Mouse (Mus musculus) gastrocnemius, postnatal 4 days (tissue): ENCODE measurements at regions not wholly inside any gene's neighbourhood (a gene's known extent, or its start where the extent isn't known, plus 50 kb on each side); places are given as distances from the start of the nearest gene placed in this dataset.
"Not testable (repeated sequence)": the region's sequence is repeated elsewhere in the genome, so short reads cannot be mapped to it uniquely, and the experiment has no call there.

Source experiments
- DNase-seq, 2 experiments: peaks; one replicate each; pipeline ENCODE4 v3.0.0; 2021 to 2022; ENCODE audit warnings: low spot score in 2 of 2, mixed read lengths in 2 of 2

DNA sequence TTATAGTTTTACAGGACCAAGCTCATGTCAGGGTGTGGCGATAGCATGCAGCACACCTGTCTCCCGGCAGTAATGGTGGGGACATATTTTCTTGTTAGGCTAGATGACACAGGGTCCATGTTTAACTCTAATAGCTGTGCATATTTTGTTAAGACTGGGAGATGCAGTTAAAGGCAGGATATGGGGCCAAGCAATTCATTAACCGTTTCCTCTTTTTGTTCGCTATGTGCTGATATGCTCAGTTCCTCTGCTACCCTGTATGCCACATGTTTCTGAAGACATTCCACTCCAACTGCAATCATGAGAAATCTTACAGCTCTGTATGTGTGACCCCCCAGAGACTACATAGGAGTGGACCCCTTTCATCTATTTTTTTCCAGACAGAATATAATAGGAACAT lies 104.0 kb upstream of the Stt3b start:
- DNase-seq, result no peak

DNA sequence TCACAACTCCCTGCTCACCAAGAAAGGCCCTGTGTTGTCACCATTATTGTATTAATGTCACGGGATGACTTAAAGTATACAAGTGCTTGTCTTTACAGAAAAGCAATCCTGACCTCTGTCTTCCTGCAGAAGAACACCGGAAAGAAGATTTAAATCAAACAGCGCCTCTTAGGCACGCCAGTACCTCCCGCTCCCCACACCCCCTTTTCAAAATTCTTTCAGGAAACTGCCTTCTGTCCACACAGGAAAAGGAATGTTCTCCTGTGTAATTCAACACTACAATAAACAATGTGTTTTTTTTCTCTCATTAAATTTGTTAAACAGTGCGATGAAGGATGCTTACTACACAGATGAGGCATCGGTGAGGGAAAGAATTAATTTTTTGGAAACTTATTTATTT lies 112.6 kb upstream of the Stt3b start:
- DNase-seq, result no peak

DNA sequence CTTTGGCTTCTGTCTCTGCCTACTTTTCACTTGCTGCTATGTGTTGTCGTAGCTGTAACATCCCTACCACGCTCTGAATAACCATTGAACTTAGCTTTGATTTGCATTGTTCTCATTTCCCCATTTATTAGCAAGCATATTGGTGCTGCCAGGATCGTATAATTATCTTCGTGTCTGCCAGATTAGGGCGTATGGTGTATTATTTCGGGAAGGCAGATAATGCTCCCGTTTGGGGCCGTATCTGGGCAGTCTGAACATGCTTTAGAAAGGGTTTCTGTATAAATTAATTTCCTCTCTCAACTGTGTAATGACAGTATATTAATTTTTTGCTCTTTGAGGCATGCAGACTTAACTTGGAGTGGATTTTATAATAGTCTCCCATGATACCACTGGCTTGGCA lies 116.5 kb upstream of the Stt3b start:
- DNase-seq, result no peak

DNA sequence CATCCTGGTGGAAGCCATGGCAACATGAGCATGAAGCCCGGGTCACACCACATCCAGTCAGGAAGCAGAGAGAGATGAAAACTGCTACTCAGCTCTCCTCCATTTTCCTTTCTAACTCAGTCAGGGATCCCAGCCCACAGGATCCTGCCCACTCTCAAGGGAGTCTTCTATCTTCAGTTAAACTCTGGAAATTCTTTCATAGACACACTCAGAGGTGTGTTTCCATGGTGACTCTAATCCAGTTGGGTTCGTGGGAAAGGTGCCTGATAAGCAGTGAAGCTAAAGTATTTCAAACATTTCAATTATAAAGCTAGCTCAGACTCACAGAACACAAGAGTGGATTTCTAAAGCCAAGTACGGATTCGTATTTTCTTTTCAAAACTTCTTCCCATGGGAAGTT lies 120.0 kb upstream of the Stt3b start:
- DNase-seq, result no peak

DNA sequence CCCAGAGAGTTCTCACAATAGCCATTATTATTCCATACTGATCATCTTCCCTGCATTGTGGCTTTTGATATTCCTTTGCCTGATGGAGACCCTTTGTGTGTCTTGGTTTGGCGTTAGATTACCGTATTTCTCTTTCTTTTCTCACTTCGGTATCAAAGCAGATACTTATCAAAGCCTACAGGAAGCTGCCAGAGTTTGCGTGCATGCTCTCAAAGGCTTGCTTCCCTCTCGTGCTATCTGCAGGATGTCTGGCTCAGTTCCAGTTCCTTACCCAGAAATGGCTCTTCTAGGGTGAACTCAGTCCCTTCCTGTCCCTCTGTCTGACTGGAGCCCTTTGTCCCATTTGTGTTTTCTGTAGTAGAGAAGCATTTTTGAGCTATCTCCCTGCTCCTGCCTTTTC lies 124.5 kb upstream of the Stt3b start:
- DNase-seq, result no peak

DNA sequence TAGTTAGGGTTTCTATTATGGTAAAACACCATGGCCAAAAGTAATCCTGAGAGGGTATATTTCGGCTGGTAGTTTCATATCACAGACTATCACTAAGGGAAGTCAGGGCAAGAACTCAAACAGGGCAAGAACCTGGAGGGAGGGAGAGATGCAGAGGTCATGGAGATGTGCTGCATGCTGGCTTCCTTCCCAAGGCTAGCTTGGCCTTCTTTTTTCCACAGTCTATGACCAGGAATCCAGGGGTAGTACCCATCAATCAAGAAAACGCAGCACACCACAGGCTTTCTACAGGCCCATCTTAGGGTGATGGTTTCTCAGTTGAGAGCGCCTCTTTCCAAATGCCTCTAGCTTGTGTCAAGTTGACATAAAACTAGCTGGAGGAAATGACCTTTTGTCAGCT lies 126.1 kb upstream of the Stt3b start:
- no peak for DNase-seq

DNA sequence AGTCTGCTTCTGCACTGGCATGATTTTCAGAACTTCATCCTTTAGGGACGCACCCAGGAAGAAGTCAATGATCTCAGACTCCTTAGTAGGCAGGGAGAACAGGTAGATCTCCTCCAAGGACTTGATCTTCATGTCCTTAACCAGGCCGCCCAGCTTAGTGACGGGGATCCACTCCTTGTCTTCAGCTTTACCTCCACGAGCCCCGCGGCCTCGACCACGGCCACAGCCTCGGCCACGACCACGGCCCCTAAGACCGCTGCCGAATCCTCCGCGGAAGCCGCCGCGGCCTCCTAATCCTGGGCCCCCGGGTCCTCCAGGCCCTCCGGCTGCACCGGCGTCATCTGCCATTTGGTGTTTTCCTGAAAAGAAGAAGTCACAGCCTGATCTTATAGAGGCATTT lies 128.0 kb upstream of the Stt3b start:
- DNase-seq, result not testable (repeated sequence)

DNA sequence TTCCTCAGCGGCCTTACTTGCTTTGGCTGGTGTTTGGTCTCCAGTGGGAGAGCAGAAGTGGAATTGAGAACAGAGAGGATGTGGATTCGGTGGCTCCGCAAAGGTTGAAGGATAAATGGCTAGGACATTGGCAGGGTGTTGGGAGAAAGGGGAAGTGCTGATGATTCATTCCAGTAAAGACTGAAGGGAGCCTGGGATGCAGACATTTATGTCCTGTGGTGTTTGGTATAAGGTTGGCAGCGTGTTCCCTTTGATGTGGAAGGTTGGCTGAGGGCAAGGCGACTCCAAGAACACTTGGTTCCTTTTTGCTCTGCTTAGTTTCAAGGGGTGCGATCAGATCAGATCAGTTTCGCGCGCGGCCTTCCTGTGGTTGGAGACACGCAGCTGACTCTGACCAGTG lies 136.5 kb upstream of the Stt3b start:
- no peak for DNase-seq

DNA sequence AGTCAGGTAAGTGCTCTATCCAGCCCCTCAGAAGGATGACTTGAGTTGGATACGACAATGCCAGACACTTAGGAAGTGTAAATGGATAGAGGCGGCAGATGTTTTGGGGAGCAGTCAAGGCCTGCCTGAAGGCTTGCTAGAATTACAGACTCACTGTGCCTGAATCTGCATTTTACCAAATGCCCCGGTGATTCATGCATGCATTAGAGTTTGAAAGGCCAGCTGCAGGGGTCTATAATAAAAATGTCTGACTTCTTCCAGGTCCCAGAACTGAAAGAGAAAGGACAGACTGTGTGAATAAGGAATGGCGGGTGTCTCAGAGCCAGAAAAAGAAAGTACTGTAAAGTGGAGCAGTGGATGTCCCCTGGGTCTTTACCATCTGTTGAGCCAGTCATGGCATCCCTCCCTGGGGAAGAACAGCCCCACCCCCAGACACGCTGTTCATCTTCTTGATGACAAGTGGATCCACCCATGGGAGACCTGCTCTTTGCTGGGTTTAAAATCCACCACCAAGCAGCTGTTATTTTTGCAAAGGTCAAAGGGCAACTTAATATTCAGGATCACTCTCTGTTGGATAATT lies 140.6 kb upstream of the Stt3b start:
- no peak for DNase-seq

DNA sequence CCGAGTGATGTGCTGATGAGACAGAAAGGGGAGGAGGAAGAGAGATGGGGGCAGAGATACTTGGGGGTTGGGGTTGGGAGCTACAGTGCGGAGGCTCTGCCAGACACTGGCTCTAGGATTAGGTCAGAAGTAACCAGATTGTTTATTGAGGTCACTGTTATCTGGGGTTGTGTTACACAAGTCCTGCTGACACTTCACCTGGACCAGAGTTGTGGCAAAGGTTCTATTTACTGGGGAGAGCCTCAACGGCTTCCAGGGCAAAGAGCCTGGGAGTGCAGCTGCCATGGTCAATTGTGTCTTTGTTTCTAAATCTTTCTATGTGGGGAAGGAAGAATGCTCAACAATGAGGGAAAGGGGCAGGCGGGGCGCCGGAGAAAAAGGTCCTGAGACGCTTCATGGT lies 144.6 kb upstream of the Stt3b start:
- no peak for DNase-seq

DNA sequence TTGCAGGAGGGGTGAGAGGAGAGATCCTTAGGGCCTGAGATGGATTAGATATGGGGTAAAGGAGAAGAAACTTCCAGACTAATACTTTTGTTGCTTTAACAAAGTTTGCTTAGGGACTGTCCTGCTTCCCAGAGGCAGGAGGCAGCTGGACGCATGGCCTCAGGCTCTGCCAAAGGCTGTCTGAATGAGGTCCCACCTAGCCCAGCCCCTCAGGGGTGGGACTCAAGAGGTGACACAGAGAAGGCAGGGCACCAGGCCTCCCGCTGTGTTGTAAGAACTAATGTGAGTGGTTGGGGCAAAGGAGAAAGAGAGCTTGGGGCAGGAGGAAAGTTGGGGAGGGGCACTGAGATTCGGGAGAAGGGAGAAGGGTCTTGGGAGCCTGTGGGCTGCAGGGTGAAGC lies 145.9 kb upstream of the Stt3b start:
- DNase-seq, result no peak

DNA sequence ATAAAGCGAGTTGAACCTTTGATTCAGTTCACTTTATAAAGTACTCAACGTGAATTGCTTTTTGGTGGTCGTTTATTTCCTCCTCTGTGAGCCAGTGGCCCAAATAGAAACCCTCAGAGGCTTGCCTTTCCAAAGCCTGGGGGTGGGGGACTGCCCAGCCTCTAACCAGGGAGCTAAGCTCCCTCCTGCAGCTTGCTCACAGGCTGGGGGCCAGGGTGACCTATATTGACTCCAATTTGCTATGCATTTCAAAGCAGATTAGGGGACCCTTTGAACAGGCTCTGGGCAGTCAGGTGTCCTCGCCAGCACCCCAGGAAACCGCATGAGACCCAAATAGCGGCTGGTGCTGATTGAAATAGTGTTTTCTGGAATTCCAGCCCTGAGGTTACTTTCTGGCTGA lies 146.4 kb upstream of the Stt3b start:
- DNase-seq, result no peak

DNA sequence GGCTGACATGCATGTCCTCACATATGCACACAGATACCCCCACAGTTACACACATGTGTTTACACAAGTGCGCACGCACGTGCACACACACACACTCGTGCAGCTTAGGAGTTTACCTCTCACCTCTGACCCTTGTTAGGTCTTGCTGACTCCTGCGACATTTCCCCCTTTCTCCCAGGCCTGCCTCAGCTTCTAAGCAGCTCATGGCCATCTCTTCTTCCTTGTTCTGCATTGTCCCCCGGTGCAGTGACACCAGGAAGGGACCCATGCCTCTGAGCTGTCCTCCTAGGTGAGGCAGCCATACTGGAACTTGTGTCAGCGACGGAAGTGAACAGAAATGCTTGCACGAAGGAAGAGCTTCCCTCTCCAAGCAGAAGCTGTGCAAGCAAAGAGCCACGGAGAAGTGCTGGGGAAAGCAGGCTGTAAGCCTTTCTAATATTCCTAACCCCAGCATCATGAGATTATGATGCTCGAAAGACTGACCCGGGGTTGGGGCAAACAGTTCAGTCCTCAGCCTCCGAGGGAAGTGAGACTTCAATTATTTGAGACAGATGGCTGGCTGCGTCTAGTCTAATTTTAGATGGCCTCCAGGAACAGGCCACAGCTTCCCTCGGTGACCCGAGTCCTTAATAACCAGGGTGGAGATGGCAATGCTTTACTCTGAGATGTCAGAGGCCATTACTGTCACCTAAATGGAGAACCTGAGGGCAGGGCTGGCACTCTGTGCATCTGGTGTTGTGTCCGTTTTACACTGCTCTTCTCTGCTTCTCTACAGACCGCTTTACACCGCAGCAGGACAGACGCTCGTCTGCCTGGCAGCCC lies 147.9 kb upstream of the Stt3b start:
- no peak for DNase-seq

DNA sequence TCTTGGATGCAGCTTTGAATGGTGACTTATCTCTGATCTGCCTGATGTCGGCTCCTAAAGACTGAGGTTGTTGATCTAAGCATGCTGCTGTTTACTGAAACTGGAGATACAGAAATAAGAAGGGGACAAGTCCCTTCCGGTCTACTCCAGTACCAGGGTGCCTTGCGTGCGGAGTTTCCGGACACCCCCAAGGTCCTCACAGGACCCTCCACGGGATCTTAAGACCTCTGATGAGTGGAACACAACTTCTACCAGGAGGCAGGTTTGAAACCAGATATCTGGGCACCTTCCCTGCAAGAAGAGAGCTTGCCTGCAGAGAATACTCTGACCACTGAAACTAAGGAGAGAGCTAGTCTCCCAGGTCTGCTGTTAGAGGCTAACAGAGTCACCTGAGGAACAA lies 148.9 kb upstream of the Stt3b start:
- not testable (repeated sequence) for DNase-seq

DNA sequence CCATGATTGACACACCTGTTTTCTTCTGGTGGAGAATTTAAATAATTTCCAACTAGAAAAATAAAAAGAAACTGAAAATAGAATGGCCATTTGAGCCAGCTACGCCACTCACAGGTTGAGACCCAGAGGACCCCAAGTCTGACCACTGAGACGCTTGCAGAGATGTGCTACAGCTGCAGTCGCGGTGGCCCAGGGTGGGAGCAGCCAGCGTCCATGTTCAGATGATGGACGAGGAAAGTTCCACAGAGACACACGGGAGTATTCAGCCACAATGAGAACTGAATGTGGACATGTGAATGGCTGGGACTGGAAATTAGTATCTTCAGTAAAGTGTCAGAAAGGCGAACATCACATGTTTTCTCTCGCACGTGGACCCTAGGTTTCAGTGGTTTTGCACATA lies 155.1 kb upstream of the Stt3b start:
- no peak for DNase-seq

DNA sequence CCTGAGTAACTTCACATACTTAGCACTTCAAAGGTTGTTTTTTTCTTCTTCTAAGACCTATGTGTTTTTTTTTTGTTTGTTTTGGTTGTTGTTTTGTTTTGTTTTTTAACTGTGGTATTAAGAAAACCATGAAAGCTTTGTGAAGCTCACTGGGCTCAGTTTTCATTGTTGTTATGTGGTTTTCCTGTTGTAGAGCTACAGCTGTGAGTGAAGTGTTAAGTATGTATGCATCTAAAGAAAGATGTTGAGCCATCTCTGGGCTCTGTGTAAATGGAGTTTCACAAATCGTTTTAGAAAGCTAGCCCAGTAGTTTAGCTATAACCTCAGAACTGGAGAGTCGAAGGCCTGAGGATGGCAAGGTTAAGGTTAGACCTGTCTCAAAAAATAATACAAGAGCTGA lies 158.4 kb upstream of the Stt3b start:
- DNase-seq, result no peak

DNA sequence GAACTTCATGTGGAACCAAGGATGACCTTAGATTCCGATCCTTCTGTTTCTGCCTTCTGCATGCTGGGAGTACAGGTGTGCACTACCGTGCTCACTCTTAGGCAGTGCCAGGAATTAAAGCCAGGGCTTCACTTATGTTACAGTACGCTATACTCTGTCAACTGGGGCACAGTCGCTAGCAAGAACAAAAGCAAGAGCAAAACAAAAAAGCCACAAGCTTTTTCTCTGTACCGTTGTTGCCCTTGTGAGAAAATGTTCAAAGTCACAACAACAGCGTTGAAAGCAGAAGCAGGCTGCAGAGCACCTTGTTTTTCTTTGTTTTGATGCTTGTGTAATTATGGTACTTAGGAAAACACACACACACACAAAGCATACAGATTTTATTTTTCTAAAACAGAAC lies 161.4 kb upstream of the Stt3b start:
- no peak for DNase-seq

DNA sequence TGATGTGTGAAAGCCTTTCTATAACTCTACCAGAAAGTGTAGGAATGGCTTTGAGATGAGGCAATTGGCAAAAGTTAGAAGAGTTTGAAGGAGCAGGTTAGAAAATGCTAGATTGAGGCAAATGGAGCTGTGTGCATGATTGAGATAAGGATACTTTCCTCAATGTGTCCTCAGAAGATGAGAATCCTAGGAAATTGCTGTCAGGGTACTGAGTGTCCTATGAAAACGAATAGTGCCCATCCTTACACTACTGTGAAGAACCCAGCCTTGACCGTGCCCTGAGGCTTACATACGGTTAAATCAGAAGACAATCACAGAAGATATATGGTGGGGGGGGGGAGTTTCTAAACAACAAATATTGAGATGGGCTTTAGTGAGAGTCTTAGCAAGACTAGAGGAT lies 162.8 kb upstream of the Stt3b start:
- no peak for DNase-seq

DNA sequence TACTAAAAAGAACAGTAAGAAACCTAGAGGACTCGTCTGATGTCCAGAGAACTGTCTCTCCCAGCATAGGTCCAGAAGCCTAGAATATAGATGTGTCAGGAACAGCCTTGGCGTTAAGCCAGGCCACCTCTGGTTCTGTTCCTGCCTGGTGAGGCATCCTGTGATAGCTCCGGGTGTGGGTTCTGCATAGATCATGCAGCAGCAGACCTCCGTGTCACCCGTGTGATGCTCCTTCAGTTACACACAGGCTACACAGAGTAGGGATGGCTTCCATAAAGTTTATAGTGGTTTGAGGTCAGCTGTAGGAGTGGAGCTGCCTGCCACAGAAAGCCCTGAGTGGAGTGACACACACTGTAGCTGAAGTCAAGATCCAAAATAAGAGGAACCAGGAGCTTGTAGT lies 163.6 kb upstream of the Stt3b start:
- DNase-seq, result no peak

DNA sequence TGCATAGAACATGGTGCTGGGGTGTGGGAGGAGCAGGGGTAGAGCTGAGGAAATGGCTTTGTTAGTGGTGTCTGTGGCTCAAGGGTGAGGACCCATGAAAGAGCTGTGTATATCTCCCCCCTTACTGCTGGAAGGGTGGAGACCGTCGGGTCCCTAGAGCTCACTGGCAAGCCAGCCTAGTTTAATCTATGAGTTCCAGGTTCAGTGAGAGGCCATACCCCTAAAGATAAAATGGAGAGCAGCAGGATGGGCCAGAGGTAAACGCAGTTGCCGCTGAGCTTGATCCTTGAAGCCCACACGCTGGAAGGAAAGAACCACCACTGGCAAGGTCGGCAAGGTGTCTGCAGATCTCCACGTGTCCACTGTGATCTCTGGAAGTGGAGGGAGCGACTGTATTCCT lies 164.1 kb upstream of the Stt3b start:
- DNase-seq, result no peak

DNA sequence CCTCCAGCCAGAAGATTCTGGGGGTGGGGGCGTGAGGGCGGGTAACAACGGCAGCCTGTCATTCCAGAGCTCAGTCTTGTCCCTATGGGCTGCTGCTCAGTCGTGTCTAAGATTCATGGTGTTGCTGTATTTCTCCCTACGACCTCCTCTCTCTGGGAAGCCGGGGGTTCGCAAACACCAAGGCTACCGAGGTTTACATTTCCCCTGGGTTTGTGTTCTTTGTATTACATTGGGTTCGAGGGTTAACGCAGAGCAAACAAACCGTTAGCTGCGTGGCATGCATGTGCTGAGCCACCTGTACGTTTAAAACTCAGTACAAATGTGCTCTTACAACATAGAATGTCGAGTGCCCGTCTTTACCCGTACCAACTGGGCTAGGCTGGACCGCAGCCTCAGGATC lies 166.0 kb upstream of the Stt3b start:
- no peak for DNase-seq

DNA sequence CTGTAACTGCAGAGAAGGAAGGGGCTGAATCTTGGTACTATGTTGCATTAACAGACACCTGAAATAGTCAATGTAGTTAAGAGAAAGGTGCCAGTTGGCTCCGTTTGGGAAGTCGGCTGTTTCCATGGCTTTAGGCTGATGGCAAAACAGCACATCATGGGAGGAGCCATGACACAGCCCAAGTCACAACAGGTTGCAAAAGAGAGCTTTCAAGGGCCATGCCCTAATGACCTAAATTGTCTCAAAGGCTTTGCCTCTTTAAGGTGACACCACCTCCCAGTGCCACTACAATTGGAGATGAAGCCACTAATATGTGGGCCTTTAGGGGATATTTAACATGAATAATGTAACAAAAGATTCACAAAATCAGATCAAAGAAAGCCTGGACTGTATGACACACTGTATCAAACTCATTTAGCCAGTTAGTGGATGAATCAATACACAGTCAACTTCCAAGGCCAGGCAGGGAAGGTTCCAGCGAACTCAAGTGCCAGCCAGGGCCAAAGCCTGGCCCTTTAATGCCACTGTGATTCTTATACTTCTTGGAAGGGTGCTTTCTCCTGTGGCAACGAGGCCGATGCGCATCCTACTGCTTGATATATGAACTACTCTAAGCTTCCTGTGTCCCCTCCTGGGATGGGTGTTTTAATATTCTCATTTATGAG lies 167.5 kb upstream of the Stt3b start:
- no peak for DNase-seq

DNA sequence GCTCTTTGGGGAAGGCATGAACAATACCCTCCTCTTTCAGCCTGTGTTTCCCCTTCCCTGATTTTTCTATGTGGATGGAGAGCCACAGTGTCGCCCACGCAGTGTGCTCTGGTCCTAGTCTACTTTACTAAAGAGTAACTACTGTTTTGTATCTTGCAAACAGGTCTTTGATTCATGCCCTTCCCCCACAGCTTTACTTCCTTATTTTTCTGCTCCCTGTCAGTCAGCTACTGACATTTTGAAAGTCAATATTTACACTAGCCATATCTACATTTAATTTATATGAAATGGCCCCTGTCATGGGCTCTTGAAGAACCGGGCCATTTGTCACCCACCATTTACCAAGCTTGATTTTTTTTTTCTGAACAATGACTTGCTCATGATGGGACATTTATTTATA lies 168.7 kb upstream of the Stt3b start:
- no peak for DNase-seq
